Mouse (Mus musculus): ENCODE measurements around the gene Cdc25b. TPM values are rescaled to one million over a fixed set of nuclear protein-coding genes. Genes with fewer than 3 reads are reported as not detected.
A peak's percentile ranks its signal among the peaks of the same experiment; 100 is the strongest.

The Cdc25b gene
- polyA plus RNA-seq, 1 experiment from 2014 or later = 36.1 TPM

GRCm38 (mm10) chr2:131227243-131227642, 40.5 kb downstream of the Cdc25b start:
- Histone ChIP-seq H3K9me3 (replicated peaks; ENCODE audit: low read length) (no peaks in the 10 kb centered on the region), H3K4me1 (replicated peaks; ENCODE audit: insufficient read depth, low read length) (no peaks in the 10 kb centered on the region), H3K4me3 (replicated peaks; ENCODE audit: low read depth, low read length) (no peak overlapping the region), H3K4me2 (ENCODE audit: low read length) (no peak overlapping the region), H3K27ac (no peak overlapping the region), H3K36me3 (ENCODE audit: insufficient read depth, low read length) (no peaks in the 10 kb centered on the region), H3K27me3 (ENCODE audit: insufficient read depth, low read length) (no peaks in the 10 kb centered on the region), H3K9ac (ENCODE audit: low read depth, low read length) (no peak overlapping the region)
- no peak for TF ChIP-seq CTCF (IDR thresholded peaks at IDR 0.05; ENCODE audit: low read depth)
- DNase-seq (ENCODE audit: low spot score) (no peak), ATAC-seq (replicated peaks; ENCODE audit: low FRiP score, low read depth) (no peak)
- WGBS = 86% methylated on average over 3 of the region's 3 CpGs

GRCm38 (mm10) chr2:131232558-131232957, 45.8 kb downstream of the Cdc25b start:
- H3K9me3 ChIP-seq (replicated peaks; ENCODE audit: low read length) = no peaks in the 10 kb centered on the region
- ATAC-seq (replicated peaks; ENCODE audit: low FRiP score, low read depth) = no peak
- TF ChIP-seq CTCF (IDR thresholded peaks at IDR 0.05; ENCODE audit: low read depth) = no peak
- H3K9ac ChIP-seq (ENCODE audit: low read depth, low read length) = no peak overlapping the region
- no peaks in the 10 kb centered on the region for H3K27me3 ChIP-seq (ENCODE audit: insufficient read depth, low read length)
- H3K4me2 ChIP-seq (ENCODE audit: low read length) = no peak overlapping the region
- peaks cover 16% of the 10 kb centered on the region for H3K4me1 ChIP-seq (replicated peaks; ENCODE audit: insufficient read depth, low read length)
- H3K36me3 ChIP-seq (ENCODE audit: insufficient read depth, low read length) = 0 out of 2 replicates have a peak, but pooled peaks cover 4% of the 10 kb centered on the region
- 74% methylated on average over 2 of the region's 2 CpGs for WGBS
- no peak overlapping the region for H3K4me3 ChIP-seq (replicated peaks; ENCODE audit: low read depth, low read length)
- DNase-seq (ENCODE audit: low spot score) = no peak
- H3K27ac ChIP-seq = no peak overlapping the region

- WGBS = 10% methylated on average over 29 of the region's 29 CpGs
- Histone ChIP-seq H3K4me3 (replicated peaks; ENCODE audit: low read depth, low read length) (peak within 1 kb of the TSS; percentile 60), H3K27me3 (ENCODE audit: insufficient read depth, low read length) (no peaks in the 10 kb centered on the region), H3K9ac (ENCODE audit: low read depth, low read length) (peak within 1 kb of the TSS; percentile 84), H3K36me3 (ENCODE audit: insufficient read depth, low read length) (0 out of 2 replicates have a peak, but pooled peaks cover 4% of the 10 kb centered on the region), H3K27ac (peak within 1 kb of the TSS; percentile 93), H3K9me3 (replicated peaks; ENCODE audit: low read length) (no peaks in the 10 kb centered on the region), H3K4me2 (ENCODE audit: low read length) (peak within 1 kb of the TSS; percentile 96), H3K4me1 (replicated peaks; ENCODE audit: insufficient read depth, low read length) (peaks cover 16% of the 10 kb centered on the region)
- DNase-seq (ENCODE audit: low spot score) (peak; percentile 98), ATAC-seq (replicated peaks; ENCODE audit: low FRiP score, low read depth) (peak; percentile 99)
- TF ChIP-seq CTCF (IDR thresholded peaks at IDR 0.05; ENCODE audit: low read depth) = no peak
Observed at GRCm38 (mm10) chr2:131233307-131234126, 46.8 kb downstream of the Cdc25b start, which contains the start of gene Mavs. TSS of gene Mavs (plus strand) at chr2:131234063.

- TF ChIP-seq CTCF (IDR thresholded peaks at IDR 0.05; ENCODE audit: low read depth) = no peak
- Histone ChIP-seq H3K9me3 (replicated peaks; ENCODE audit: low read length) (no peaks in the 10 kb centered on the region), H3K36me3 (ENCODE audit: insufficient read depth, low read length) (peaks cover 11% of the 10 kb centered on the region; the same call in 1 of the 2 replicates), H3K27me3 (ENCODE audit: insufficient read depth, low read length) (no peaks in the 10 kb centered on the region), H3K4me2 (ENCODE audit: low read length) (peak overlapping the region; percentile 96), H3K9ac (ENCODE audit: low read depth, low read length) (peak overlapping the region; percentile 84), H3K27ac (peak overlapping the region; percentile 93), H3K4me3 (replicated peaks; ENCODE audit: low read depth, low read length) (peak overlapping the region; percentile 60), H3K4me1 (replicated peaks; ENCODE audit: insufficient read depth, low read length) (peaks cover 16% of the 10 kb centered on the region)
- WGBS = 5% methylated on average over 28 of the region's 28 CpGs
- ATAC-seq (replicated peaks; ENCODE audit: low FRiP score, low read depth) = peak; percentile 48
- peak; percentile 30 for DNase-seq (ENCODE audit: low spot score)
Observed at GRCm38 (mm10) chr2:131234127-131234650, 47.4 kb downstream of the Cdc25b start.

DNA sequence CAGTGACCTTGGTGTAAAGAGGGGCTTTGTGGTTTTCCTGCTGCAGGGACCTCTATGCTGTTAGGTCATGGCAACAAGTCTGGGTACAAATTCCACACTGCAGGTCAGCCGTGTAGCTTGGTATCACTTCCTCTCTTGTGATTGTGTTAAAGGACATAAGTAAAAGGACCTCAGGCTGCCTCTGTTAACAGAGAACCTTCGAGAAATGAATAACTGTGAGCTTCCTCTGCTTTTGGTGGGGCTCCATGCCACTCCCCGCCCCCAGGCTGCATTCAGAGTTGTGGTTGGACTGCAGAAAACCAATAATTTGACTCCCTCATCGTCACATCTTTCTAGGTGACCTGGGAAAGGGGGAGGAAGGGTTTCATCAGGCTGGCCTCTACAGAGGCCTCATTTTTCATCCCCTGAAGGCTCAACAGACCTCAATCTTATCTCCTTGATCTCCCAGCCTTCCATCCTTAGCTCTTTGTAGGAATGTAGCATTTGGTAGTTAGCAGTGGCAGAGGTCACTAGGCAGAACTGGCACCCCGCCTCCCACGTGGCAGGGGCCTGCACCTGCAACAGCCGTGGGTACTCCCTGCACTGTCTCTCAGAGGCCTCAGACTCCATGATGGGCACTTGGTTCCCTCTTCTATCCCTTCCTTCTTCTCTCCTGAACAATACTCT, 48.4 kb downstream of the Cdc25b start:
- H3K4me3 ChIP-seq (replicated peaks; ENCODE audit: low read depth, low read length) = peak overlapping the region; percentile 60
- H3K27me3 ChIP-seq (ENCODE audit: insufficient read depth, low read length) = no peaks in the 10 kb centered on the region
- WGBS = 30% methylated on average over 7 of the region's 7 CpGs
- peak overlapping the region; percentile 84 for H3K9ac ChIP-seq (ENCODE audit: low read depth, low read length)
- peaks cover 16% of the 10 kb centered on the region for H3K4me1 ChIP-seq (replicated peaks; ENCODE audit: insufficient read depth, low read length)
- ATAC-seq (replicated peaks; ENCODE audit: low FRiP score, low read depth) (no peak), DNase-seq (ENCODE audit: low spot score) (peak; percentile 42)
- H3K4me2 ChIP-seq (ENCODE audit: low read length) = peak overlapping the region; percentile 96
- no peak for TF ChIP-seq CTCF (IDR thresholded peaks at IDR 0.05; ENCODE audit: low read depth)
- H3K36me3 ChIP-seq (ENCODE audit: insufficient read depth, low read length) = peaks cover 17% of the 10 kb centered on the region; the same call in 1 of the 2 replicates
- H3K9me3 ChIP-seq (replicated peaks; ENCODE audit: low read length) = no peaks in the 10 kb centered on the region
- peak overlapping the region; percentile 93 for H3K27ac ChIP-seq

DNA sequence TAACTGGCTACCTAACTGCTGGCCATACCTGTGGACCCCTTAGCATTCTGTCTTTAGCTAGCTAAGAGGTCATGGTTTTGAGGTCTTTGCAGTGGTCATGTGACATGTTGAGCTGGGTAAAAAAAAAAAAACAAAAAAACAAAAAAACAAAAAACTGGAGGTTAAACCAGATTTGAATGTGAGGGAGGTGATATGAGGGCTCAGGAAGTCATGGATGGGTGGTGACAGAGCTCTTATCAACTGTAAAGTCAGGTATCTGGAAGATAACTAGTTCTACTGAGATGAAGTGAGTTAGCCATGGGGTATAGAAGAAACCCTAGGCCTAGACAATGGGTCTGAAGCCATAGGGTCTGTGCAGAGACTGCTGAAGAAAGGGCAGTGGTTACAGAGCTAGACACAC, 55.4 kb downstream of the Cdc25b start:
- DNase-seq (ENCODE audit: low spot score) (no peak), ATAC-seq (replicated peaks; ENCODE audit: low FRiP score, low read depth) (no peak)
- Histone ChIP-seq H3K9ac (ENCODE audit: low read depth, low read length) (no peak overlapping the region), H3K4me2 (ENCODE audit: low read length) (no peak overlapping the region), H3K27me3 (ENCODE audit: insufficient read depth, low read length) (no peaks in the 10 kb centered on the region), H3K27ac (no peak overlapping the region), H3K4me1 (replicated peaks; ENCODE audit: insufficient read depth, low read length) (no peaks in the 10 kb centered on the region), H3K9me3 (replicated peaks; ENCODE audit: low read length) (no peaks in the 10 kb centered on the region), H3K36me3 (ENCODE audit: insufficient read depth, low read length) (peaks cover 67% of the 10 kb centered on the region), H3K4me3 (replicated peaks; ENCODE audit: low read depth, low read length) (no peak overlapping the region)
- no peak for TF ChIP-seq CTCF (IDR thresholded peaks at IDR 0.05; ENCODE audit: low read depth)
